Mouse (Mus musculus): ENCODE data around the gene Gtf3c4.

The Gtf3c4 gene

GRCm38 (mm10) chr2:28840222-28840951 lies at the start of gene Gtf3c4, which contains the start of gene Ddx31:
Gene Gtf3c4, minus strand, starts transcription at chr2:28840360.
Gene Ddx31, plus strand, starts transcription at chr2:28840406.
- TF ChIP-seq GATA4 (IDR thresholded peaks at IDR 0.05; ENCODE audit: insufficient replicate concordance, low read length): peak; percentile 68; the same call in 1 of the 2 replicates

GRCm38 (mm10) chr2:28884914-28885313 lies 44.8 kb upstream of the Gtf3c4 start:
- TF ChIP-seq GATA4 (IDR thresholded peaks at IDR 0.05; ENCODE audit: insufficient replicate concordance, low read length): no peak

GRCm38 (mm10) chr2:28882826-28883485 lies 42.8 kb upstream of the Gtf3c4 start:
- TF ChIP-seq GATA4 (IDR thresholded peaks at IDR 0.05; ENCODE audit: insufficient replicate concordance, low read length): no peak

- no peak for TF ChIP-seq GATA4 (IDR thresholded peaks at IDR 0.05; ENCODE audit: insufficient replicate concordance, low read length)
These were observed 41.9 kb upstream of the Gtf3c4 start for GRCm38 (mm10) chr2:28882047-28882446.

GRCm38 (mm10) chr2:28881275-28881674 lies 41.1 kb upstream of the Gtf3c4 start:
- TF ChIP-seq GATA4 (IDR thresholded peaks at IDR 0.05; ENCODE audit: insufficient replicate concordance, low read length): no peak

GRCm38 (mm10) chr2:28875554-28875953 lies 35.4 kb upstream of the Gtf3c4 start:
- no peak for TF ChIP-seq GATA4 (IDR thresholded peaks at IDR 0.05; ENCODE audit: insufficient replicate concordance, low read length)

GRCm38 (mm10) chr2:28867495-28867894 lies 27.3 kb upstream of the Gtf3c4 start:
- TF ChIP-seq GATA4 (IDR thresholded peaks at IDR 0.05; ENCODE audit: insufficient replicate concordance, low read length): no peak

GRCm38 (mm10) chr2:28863857-28864256 lies 23.7 kb upstream of the Gtf3c4 start:
- no peak for TF ChIP-seq GATA4 (IDR thresholded peaks at IDR 0.05; ENCODE audit: insufficient replicate concordance, low read length)

GRCm38 (mm10) chr2:28860678-28861423 lies 20.7 kb upstream of the Gtf3c4 start:
- no peak for TF ChIP-seq GATA4 (IDR thresholded peaks at IDR 0.05; ENCODE audit: insufficient replicate concordance, low read length)

GRCm38 (mm10) chr2:28859303-28859702 lies 19.1 kb upstream of the Gtf3c4 start:
- TF ChIP-seq GATA4 (IDR thresholded peaks at IDR 0.05; ENCODE audit: insufficient replicate concordance, low read length): no peak

GRCm38 (mm10) chr2:28855773-28856172 lies 15.6 kb upstream of the Gtf3c4 start:
- TF ChIP-seq GATA4 (IDR thresholded peaks at IDR 0.05; ENCODE audit: insufficient replicate concordance, low read length): no peak

GRCm38 (mm10) chr2:28852594-28852993 lies 12.4 kb upstream of the Gtf3c4 start:
- no peak for TF ChIP-seq GATA4 (IDR thresholded peaks at IDR 0.05; ENCODE audit: insufficient replicate concordance, low read length)

GRCm38 (mm10) chr2:28848879-28849278 lies 8.7 kb upstream of the Gtf3c4 start:
- TF ChIP-seq GATA4 (IDR thresholded peaks at IDR 0.05; ENCODE audit: insufficient replicate concordance, low read length): no peak

- no peak for TF ChIP-seq GATA4 (IDR thresholded peaks at IDR 0.05; ENCODE audit: insufficient replicate concordance, low read length)
These were observed 1.9 kb upstream of the Gtf3c4 start for GRCm38 (mm10) chr2:28842042-28842441.

- TF ChIP-seq GATA4 (IDR thresholded peaks at IDR 0.05; ENCODE audit: insufficient replicate concordance, low read length): no peak
These were observed 499 bp downstream of the Gtf3c4 start for GRCm38 (mm10) chr2:28839501-28840221.
